Mouse (Mus musculus) heart, embryonic 16.5 days (tissue): ENCODE data around the gene Slc34a2. TPM values are rescaled to one million over a fixed set of nuclear protein-coding genes. Genes with fewer than 3 reads are reported as not detected.
A peak's percentile ranks its signal among the peaks of the same experiment; 100 is the strongest.

ENCODE experiments used
- ATAC-seq: fragments of 200-750 bp; cut with Nextera tagmentation; replicated peaks from 2 replicates; pipeline ENCODE4 v1.8.0; 2017; ENCODE audit warnings: moderate number of reproducible peaks; ENCODE audit not compliant: insufficient read depth, low FRiP score; ENCODE audit errors: extremely low read depth
- H3K27ac ChIP-seq: fragments of 300-500 bp; sonication (generic); 2 replicates; pipeline ENCODE4 v1.5.1; 2014; ENCODE audit warnings: mild to moderate bottlenecking, low read length, control low read depth, moderate library complexity
- H3K27me3 ChIP-seq: fragments of 300-500 bp; sonication (generic); 2 replicates; pipeline ENCODE4 v1.6.1; 2014; ENCODE audit warnings: low read length, mixed read lengths; ENCODE audit not compliant: control insufficient read depth, insufficient read depth
- H3K36me3 ChIP-seq: fragments of 300-500 bp; sonication (generic); 2 replicates; pipeline ENCODE4 v1.6.1; 2014; ENCODE audit not compliant: control insufficient read depth, insufficient read depth
- H3K4me1 ChIP-seq: fragments of 300-500 bp; sonication (generic); 2 replicates; pipeline ENCODE4 v1.6.1; 2014; ENCODE audit warnings: low read length, mixed read lengths; ENCODE audit not compliant: control insufficient read depth, insufficient read depth
- H3K4me2 ChIP-seq: fragments of 300-500 bp; sonication (generic); 2 replicates; pipeline ENCODE4 v1.6.1; 2014; ENCODE audit warnings: low read depth, mild to moderate bottlenecking, control low read depth, low read length
- H3K4me3 ChIP-seq: fragments of 300-500 bp; sonication (generic); 2 replicates; pipeline ENCODE4 v1.5.1; 2014; ENCODE audit warnings: mild to moderate bottlenecking, control low read depth, low read length
- H3K9ac ChIP-seq: fragments of 300-500 bp; sonication (generic); 2 replicates; pipeline ENCODE4 v1.6.1; 2014; ENCODE audit warnings: low read length, control low read depth
- H3K9me3 ChIP-seq: fragments of 300-500 bp; sonication (generic); replicated peaks from 2 replicates; pipeline ENCODE4 v1.6.1; 2016; ENCODE audit warnings: low read length; ENCODE audit not compliant: control insufficient read depth
- WGBS: fragments of 180-500 bp; shearing (Covaris S2); extraction: QIAGEN DNeasy Blood & Tissue Kit; methylation state at CpG from one replicate; pipeline ENCODE4 v1.1.7; 2014; 5-methylcytosine and 5-hydroxymethylcytosine counted together
- polyA plus RNA-seq: library from polyadenylated mRNA; unstranded; fragments of >200 nt; fragmentation: Nextera tagmentation; extraction: Ambion mirVana; gene quantifications from 2 replicates; pipeline ENCODE4 v1.2.1, GENCODE M21; 2015

The Slc34a2 gene
- polyA plus RNA-seq = 0.89 and 6.1 TPM in 2 replicates

DNA sequence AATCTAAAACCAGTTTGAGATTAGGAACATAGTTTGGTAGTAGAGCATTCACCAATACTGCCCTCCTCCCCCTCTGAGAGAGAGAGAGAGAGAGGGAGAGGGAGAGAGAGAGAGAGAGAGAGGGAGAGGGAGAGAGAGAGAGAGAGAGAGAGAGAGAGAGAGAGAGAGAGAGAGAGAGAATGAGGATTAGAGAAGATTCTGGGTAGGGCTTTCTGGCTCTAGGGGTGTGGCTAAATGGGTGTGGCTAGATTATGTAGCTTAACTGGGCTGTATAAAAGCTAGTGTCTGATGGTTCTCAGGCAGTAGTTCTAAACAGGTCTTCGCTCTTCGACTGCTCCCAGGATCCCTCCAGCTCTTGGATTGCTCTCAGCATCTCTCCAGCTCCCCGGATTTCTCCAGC, at the start of gene Slc34a2:
Gene Slc34a2 (plus strand): TSS at position 301 of the 400 bp plus-strand sequence.
- ATAC-seq = no peak
- Histone ChIP-seq H3K4me1 (no peaks in the 10 kb centered on the region), H3K27me3 (no peaks in the 10 kb centered on the region), H3K4me2 (no peak within 1 kb of the TSS), H3K36me3 (no peaks in the 10 kb centered on the region), H3K4me3 (no peak within 1 kb of the TSS), H3K9me3 (no peaks in the 10 kb centered on the region), H3K27ac (no peak within 1 kb of the TSS), H3K9ac (no peak within 1 kb of the TSS)
- 93% methylated on average over 3 of the region's 3 CpGs for WGBS

DNA sequence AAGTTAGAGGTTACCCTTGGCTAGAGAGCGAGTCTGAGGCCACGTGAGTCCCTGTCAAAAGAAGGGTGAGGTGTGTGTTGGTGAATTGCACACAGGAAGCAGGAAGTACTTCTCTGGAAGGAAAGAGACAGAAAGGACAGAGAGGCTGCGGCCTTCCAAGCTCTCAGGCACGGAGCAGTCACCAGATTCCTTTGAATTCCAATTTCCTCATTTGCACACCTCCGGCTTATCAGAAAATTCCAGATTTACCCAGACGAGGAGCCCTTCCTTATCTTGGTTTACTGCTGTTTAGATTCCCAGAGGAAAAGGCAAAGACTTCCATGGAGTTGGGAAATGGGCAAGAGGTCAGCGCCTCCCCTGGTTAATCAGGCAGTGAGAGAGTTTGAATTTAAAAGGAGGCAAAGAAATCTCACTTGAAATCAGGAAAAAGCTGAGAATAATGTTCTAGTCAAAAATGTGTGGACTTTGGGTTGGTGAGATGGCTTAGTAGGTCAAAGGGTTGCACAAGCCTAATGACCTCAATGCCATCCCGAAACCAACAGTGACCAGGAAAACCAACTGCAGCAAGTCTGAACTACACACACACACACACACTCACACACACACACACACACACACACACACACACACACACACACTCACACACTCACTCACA, 47.1 kb upstream of the Slc34a2 start:
- WGBS = 35% methylated on average over 8 of the region's 8 CpGs
- no peak for ATAC-seq
- Histone ChIP-seq H3K27ac (no peak overlapping the region), H3K4me3 (no peak overlapping the region), H3K36me3 (no peaks in the 10 kb centered on the region), H3K9me3 (peaks cover 6% of the 10 kb centered on the region; the same call in 1 of the 2 replicates), H3K27me3 (no peaks in the 10 kb centered on the region), H3K9ac (no peak overlapping the region), H3K4me1 (no peaks in the 10 kb centered on the region), H3K4me2 (no peak overlapping the region)

DNA sequence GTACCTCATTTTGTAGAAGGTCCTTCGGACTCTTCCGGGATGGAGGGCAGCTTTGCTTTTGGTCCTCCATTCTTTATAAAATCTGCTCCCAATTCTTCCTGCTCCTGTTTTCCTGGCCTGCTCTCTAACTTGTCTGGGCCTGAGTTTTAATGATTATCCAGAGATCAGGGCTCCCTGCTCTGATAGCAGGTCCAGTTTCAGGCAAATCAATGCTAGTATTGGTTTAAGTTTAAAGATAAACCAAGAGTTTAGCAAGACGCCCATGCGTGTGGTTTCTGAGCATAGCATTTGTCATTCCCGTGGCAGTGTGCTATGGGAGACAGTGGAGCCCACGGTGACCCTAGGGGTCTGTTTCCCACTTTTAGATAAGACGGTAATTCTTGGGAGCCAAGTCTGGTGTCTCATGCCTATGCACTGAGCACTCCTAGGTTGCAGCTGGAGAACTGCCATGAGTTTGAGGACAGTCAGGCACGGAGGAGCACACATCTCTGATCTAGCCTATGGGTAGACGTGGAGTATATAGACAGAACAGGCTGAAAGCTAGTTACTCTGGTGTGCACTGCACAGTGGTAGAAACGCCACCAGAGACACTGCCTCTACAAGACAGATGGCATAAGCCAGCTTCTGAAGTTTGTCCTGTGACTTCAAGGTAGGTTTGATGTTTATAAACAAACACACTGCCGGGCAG, 45.5 kb upstream of the Slc34a2 start:
- Histone ChIP-seq H3K4me1 (peaks cover 4% of the 10 kb centered on the region; the same call in 1 of the 2 replicates), H3K27me3 (no peaks in the 10 kb centered on the region), H3K36me3 (no peaks in the 10 kb centered on the region), H3K4me2 (no peak overlapping the region), H3K9ac (no peak overlapping the region), H3K9me3 (peaks cover 6% of the 10 kb centered on the region; the same call in 1 of the 2 replicates), H3K4me3 (no peak overlapping the region), H3K27ac (no peak overlapping the region)
- ATAC-seq = no peak
- WGBS = 81% methylated on average over 11 of the region's 11 CpGs

DNA sequence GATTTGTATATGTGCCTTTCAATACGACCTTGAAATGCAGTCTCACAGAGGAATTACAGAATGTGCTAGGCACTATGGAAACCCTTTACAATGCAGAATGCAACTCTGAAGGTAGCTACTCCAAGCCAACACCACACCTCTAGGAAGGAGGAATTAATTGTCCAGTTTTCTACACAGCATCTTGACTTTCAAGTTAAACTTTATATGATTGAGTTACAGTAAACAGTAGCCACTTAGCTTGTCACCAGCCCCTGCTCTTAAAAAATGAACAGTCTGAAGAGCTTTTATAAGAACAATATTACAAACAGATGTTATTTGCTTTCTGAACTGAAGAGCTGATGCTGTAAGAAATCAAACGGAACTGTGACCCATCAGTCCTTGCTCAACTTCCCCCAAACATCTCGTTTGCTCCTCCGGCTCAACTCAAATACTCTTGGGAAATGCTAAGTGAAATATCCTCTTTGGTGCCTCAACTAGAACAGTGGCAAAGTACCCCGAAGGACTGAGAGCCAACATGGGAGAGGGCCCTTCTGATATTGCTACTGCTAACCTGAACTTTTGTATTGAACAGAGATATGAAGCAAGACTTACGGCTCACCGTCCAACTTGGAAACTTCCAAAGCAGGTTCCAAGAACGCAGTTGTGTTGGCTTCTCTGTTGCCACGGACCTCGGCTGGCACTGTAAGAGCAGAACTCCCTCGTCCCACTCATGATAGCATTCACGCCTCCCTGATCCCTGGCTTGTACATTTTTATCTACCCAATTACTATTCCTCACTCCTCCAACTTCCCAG, 44.2 kb upstream of the Slc34a2 start:
- ATAC-seq = no peak
- WGBS = 67% methylated on average over 12 of the region's 12 CpGs
- no peak overlapping the region for H3K9ac ChIP-seq
- H3K4me2 ChIP-seq = no peak overlapping the region
- peaks cover 4% of the 10 kb centered on the region; the same call in 1 of the 2 replicates for H3K4me1 ChIP-seq
- no peaks in the 10 kb centered on the region for H3K27me3 ChIP-seq
- H3K36me3 ChIP-seq = no peaks in the 10 kb centered on the region
- H3K4me3 ChIP-seq = no peak overlapping the region
- H3K9me3 ChIP-seq = no peaks in the 10 kb centered on the region
- no peak overlapping the region for H3K27ac ChIP-seq

DNA sequence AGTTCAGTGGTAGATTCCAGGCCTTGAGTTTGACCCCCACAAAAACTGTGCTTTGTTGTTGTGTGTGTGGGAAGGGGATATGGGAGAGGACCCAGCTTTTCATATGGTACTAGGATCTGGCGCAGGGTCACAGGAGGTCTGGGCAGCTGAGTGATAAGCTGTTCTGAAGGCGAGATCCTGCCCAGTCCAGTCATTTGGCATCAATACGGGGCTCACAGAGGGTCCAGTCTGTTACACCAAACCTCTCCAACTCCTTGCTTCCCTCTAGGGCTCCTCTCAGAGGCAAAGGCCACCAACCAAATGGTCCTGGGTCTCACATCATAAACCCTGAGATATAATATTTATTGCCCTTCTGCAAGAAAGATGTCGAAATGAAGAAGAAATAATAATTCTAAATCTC, 42.4 kb upstream of the Slc34a2 start:
- H3K27me3 ChIP-seq = no peaks in the 10 kb centered on the region
- no peak overlapping the region for H3K27ac ChIP-seq
- WGBS = 87% methylated on average over 4 of the region's 4 CpGs
- H3K9ac ChIP-seq = no peak overlapping the region
- H3K9me3 ChIP-seq = no peaks in the 10 kb centered on the region
- H3K36me3 ChIP-seq = no peaks in the 10 kb centered on the region
- no peak overlapping the region for H3K4me3 ChIP-seq
- ATAC-seq = no peak
- H3K4me1 ChIP-seq = peaks cover 4% of the 10 kb centered on the region; the same call in 1 of the 2 replicates
- H3K4me2 ChIP-seq = no peak overlapping the region

DNA sequence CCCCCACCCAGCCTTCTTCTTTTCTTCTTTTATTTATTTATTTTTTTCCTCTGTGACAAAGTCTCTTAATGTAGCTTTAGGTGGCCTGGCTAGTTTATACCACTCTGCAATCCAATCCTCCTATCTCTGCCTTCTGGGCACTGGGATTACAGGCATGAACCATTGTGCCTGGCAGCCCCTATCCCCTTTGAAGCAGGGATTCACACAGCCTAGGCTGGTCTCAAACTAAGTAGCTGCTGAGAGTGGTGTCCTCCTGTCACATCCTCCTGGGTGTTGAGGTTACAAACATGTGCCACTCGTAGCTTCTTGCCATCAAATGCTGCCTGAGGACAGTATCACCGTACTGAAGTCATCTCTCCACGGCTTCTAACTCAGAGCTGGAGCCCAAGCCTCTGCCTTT, 41.7 kb upstream of the Slc34a2 start:
- no peak overlapping the region for H3K9ac ChIP-seq
- H3K4me3 ChIP-seq = no peak overlapping the region
- ATAC-seq = no peak
- no peaks in the 10 kb centered on the region for H3K9me3 ChIP-seq
- peaks cover 4% of the 10 kb centered on the region; the same call in 1 of the 2 replicates for H3K4me1 ChIP-seq
- H3K4me2 ChIP-seq = no peak overlapping the region
- H3K27me3 ChIP-seq = no peaks in the 10 kb centered on the region
- no peak overlapping the region for H3K27ac ChIP-seq
- WGBS = 82% methylated on average over 3 of the region's 3 CpGs
- no peaks in the 10 kb centered on the region for H3K36me3 ChIP-seq

DNA sequence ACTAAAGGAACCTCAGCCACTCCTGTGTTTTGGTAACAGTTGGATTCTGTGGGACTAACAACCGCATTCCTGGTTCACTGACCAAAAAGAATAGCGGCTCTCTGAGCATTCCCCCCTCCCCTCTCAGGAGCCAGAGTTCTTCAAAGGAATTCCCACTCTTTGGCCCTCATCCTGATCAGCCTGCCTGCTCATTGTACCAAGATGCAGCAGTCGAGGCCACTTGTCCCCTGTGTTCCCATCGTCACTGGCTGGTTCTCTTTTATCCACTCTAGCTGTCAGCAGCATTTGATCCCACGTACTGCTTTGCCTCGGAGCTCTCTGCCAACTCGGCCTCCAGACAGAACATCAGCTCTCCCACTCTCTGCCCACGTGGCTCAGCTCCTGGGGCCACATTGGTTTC, 41.3 kb upstream of the Slc34a2 start:
- H3K36me3 ChIP-seq = no peaks in the 10 kb centered on the region
- 26% methylated on average over 8 of the region's 8 CpGs for WGBS
- H3K27ac ChIP-seq = no peak overlapping the region
- no peak overlapping the region for H3K4me3 ChIP-seq
- H3K9me3 ChIP-seq = no peaks in the 10 kb centered on the region
- H3K4me2 ChIP-seq = no peak overlapping the region
- ATAC-seq = peak; percentile 55; the same call in 1 of the 2 replicates
- peaks cover 4% of the 10 kb centered on the region; the same call in 1 of the 2 replicates for H3K4me1 ChIP-seq
- no peak overlapping the region for H3K9ac ChIP-seq
- H3K27me3 ChIP-seq = no peaks in the 10 kb centered on the region

DNA sequence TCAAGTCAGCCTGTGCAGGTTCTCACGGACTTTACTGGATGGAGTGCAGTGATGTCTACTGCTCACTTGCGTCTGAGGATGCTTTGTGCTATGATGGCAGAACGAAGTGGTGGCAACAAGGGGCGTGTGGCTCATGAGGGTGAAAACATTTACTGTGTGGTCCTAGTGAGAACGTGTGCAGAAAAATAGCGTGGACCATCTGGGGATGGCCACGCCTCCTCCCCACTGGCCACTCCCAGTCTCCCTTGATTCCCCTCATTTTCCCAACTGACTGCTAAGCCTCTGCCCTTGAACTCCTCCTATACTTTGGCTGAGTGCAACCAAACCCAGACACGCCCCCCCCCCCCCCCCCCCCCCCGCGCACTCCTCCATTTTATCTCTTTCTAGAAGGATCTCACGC, 40.8 kb upstream of the Slc34a2 start:
- no peak overlapping the region for H3K27ac ChIP-seq
- WGBS = 74% methylated on average over 10 of the region's 11 CpGs

More for the DNA sequence above, 40.8 kb upstream of the Slc34a2 start:
- Histone ChIP-seq H3K4me1 (peaks cover 4% of the 10 kb centered on the region; the same call in 1 of the 2 replicates), H3K9me3 (no peaks in the 10 kb centered on the region), H3K4me3 (no peak overlapping the region), H3K9ac (no peak overlapping the region), H3K4me2 (no peak overlapping the region), H3K36me3 (no peaks in the 10 kb centered on the region), H3K27me3 (no peaks in the 10 kb centered on the region)
- no peak for ATAC-seq
